Mouse (Mus musculus) ES-Bruce4 (cell line): ENCODE data around the gene Polr2b. TPM values are rescaled to one million over a fixed set of nuclear protein-coding genes. Genes with fewer than 3 reads are reported as not detected.

Source experiments
- H3K27ac ChIP-seq: 2 replicates; pipeline ENCODE4 v1.5.1; 2012; ENCODE audit warnings: low read length, inconsistent platforms; ENCODE audit not compliant: insufficient read depth
- H3K27me3 ChIP-seq: 2 replicates; pipeline ENCODE4 v1.6.1; 2012; ENCODE audit warnings: mild to moderate bottlenecking, low read length, inconsistent platforms; ENCODE audit not compliant: control insufficient read depth, poor library complexity, insufficient read depth, severe bottlenecking
- H3K36me3 ChIP-seq: 2 replicates; pipeline ENCODE4 v1.6.1; 2012; ENCODE audit warnings: inconsistent platforms, mild to moderate bottlenecking, low read length, moderate library complexity; ENCODE audit not compliant: control insufficient read depth, poor library complexity, insufficient read depth, severe bottlenecking
- H3K4me1 ChIP-seq: one replicate; pipeline ENCODE4 v1.8.1; 2011; ENCODE audit warnings: low read length; ENCODE audit not compliant: control insufficient read depth, insufficient read depth
- H3K4me3 ChIP-seq: 2 replicates; pipeline ENCODE4 v1.5.1; 2011; ENCODE audit warnings: low read depth, mild to moderate bottlenecking, low read length
- H3K9ac ChIP-seq: 2 replicates; pipeline ENCODE4 v1.6.1; 2012; ENCODE audit warnings: low read depth, mild to moderate bottlenecking, inconsistent platforms; ENCODE audit not compliant: poor library complexity, severe bottlenecking
- H3K9me3 ChIP-seq: replicated peaks from 2 replicates; pipeline ENCODE4 v1.6.1; 2012; ENCODE audit warnings: mild to moderate bottlenecking, low read length, inconsistent platforms; ENCODE audit not compliant: control insufficient read depth, poor library complexity, insufficient read depth, severe bottlenecking
- CTCF ChIP-seq: IDR thresholded peaks from one replicate; pipeline ENCODE4 v1.8.1; 2011; ENCODE audit warnings: low read depth, low read length
- EP300 ChIP-seq: IDR thresholded peaks from 2 replicates; pipeline ENCODE4 v1.6.1; 2011; ENCODE audit warnings: low read depth, low read length; ENCODE audit not compliant: insufficient read depth
- POLR2A ChIP-seq: IDR thresholded peaks from one replicate; pipeline ENCODE4 v1.8.1; 2011; ENCODE audit warnings: low read length; ENCODE audit not compliant: insufficient read depth
- polyA plus RNA-seq: library from polyadenylated mRNA; stranded (reverse); fragments of >200 nt; gene quantifications from 2 replicates; pipeline ENCODE4 v1.2.4, GENCODE M21; 2011; ENCODE audit warnings: low read depth; ENCODE audit not compliant: missing spikeins, insufficient read depth, insufficient read length

The Polr2b gene
- polyA plus RNA-seq, 1 experiment = 238 TPM

GRCm38 (mm10) chr5:77378027-77378426 lies 68.1 kb downstream of the Polr2b start:
- H3K27ac ChIP-seq = no peak overlapping the region
- TF ChIP-seq POLR2A = no peak
- TF ChIP-seq EP300 = no peak
- no peak for TF ChIP-seq CTCF
- no peak overlapping the region for H3K9ac ChIP-seq
- no peaks in the 10 kb centered on the region for H3K27me3 ChIP-seq
- H3K9me3 ChIP-seq = no peaks in the 10 kb centered on the region
- no peak overlapping the region for H3K4me3 ChIP-seq
- H3K36me3 ChIP-seq = no peaks in the 10 kb centered on the region
- H3K4me1 ChIP-seq = peaks cover 1% of the 10 kb centered on the region

- H3K9me3 ChIP-seq = no peaks in the 10 kb centered on the region
- no peak overlapping the region for H3K9ac ChIP-seq
- peaks cover 1% of the 10 kb centered on the region for H3K4me1 ChIP-seq
- no peak overlapping the region for H3K4me3 ChIP-seq
- TF ChIP-seq POLR2A (no peak), CTCF (no peak), EP300 (no peak)
- no peak overlapping the region for H3K27ac ChIP-seq
- H3K27me3 ChIP-seq = no peaks in the 10 kb centered on the region
- H3K36me3 ChIP-seq = no peaks in the 10 kb centered on the region
These were observed 69.6 kb downstream of the Polr2b start for GRCm38 (mm10) chr5:77379434-77380135.

- Histone ChIP-seq H3K4me1 (peaks cover 1% of the 10 kb centered on the region), H3K9ac (no peak overlapping the region), H3K4me3 (no peak overlapping the region), H3K36me3 (no peaks in the 10 kb centered on the region), H3K27me3 (no peaks in the 10 kb centered on the region), H3K27ac (no peak overlapping the region), H3K9me3 (no peaks in the 10 kb centered on the region)
- TF ChIP-seq CTCF (no peak), EP300 (no peak), POLR2A (no peak)
These were observed 70.5 kb downstream of the Polr2b start for GRCm38 (mm10) chr5:77380321-77380901.

- TF ChIP-seq POLR2A (no peak), CTCF (no peak), EP300 (no peak)
- peaks cover 1% of the 10 kb centered on the region for H3K4me1 ChIP-seq
- no peak overlapping the region for H3K9ac ChIP-seq
- no peak overlapping the region for H3K27ac ChIP-seq
- no peaks in the 10 kb centered on the region for H3K9me3 ChIP-seq
- no peak overlapping the region for H3K4me3 ChIP-seq
- no peaks in the 10 kb centered on the region for H3K27me3 ChIP-seq
- no peaks in the 10 kb centered on the region for H3K36me3 ChIP-seq
These were observed 71.3 kb downstream of the Polr2b start for GRCm38 (mm10) chr5:77381283-77381682.

GRCm38 (mm10) chr5:77381686-77382085 lies 71.7 kb downstream of the Polr2b start:
- peaks cover 1% of the 10 kb centered on the region for H3K4me1 ChIP-seq
- no peaks in the 10 kb centered on the region for H3K27me3 ChIP-seq
- H3K27ac ChIP-seq = no peak overlapping the region
- no peak overlapping the region for H3K4me3 ChIP-seq
- no peaks in the 10 kb centered on the region for H3K36me3 ChIP-seq
- H3K9me3 ChIP-seq = no peaks in the 10 kb centered on the region
- TF ChIP-seq CTCF (no peak), POLR2A (no peak), EP300 (no peak)
- H3K9ac ChIP-seq = no peak overlapping the region
